Comparison of ENCODE assay signal across 9 mouse cellular contexts in the genomic region with DNA sequence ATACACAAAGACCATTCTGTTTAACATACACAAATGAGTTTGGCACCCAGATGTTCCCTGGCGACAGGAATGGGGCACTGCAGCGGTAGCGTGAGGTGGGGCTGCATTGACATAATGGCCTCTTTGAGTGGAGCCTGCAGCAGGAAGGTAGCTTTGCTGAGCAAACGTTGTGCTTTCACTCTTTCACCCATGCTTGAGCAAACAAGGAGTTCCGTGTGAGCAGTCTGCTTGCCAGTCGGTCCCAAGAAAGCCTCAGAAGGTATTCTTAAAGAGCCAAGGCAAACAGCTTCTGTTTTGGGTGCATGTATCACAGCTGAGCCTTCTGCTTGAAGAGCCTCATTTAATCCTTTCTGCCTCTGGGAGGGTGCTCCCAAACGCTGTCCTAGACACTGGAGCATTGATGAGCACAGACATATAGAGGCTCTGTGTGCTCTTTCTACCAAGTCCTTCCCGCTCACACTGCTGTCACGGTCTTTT.
DNase-seq lines count a peak whose midpoint lies in the region; ATAC-seq lines count a peak whose summit lies in the region.
"Had no signal": no experiment of that assay in that cellular context is flagged by ENCODE, and none has a peak within 500 bp of the region (broad histone marks: within the 10 kb centered on the region; RNA-seq: fewer than 3 reads in every experiment).

No protein-coding gene starts in this region.

- peak; percentile 62; the same call in 1 of the 2 replicates for ATAC-seq in midbrain, embryonic 11.5 days (ENCODE audit: low FRiP score)
- ATAC-seq in limb, embryonic 11.5 days (ENCODE audit: insufficient number of reproducible peaks, low FRiP score, low TSS enrichment, low read depth) = no peak
- peak; percentile 90 for ATAC-seq in stomach, embryonic 15.5 days (ENCODE audit: insufficient read depth, low FRiP score, low read depth)

- H3K27me3 ChIP-seq in midbrain, embryonic 11.5 days (ENCODE audit: control insufficient read depth, insufficient read depth, low read length) = no peaks in the 10 kb centered on the region; the same call in 1 of the 2 replicates
- H3K27me3 ChIP-seq in midbrain, embryonic 10.5 days (ENCODE audit: low read depth, poor library complexity, severe bottlenecking) = peaks cover 9% of the 10 kb centered on the region; the same call in 1 of the 2 replicates
- no peaks in the 10 kb centered on the region for H3K27me3 ChIP-seq in limb, embryonic 11.5 days (ENCODE audit: control insufficient read depth, insufficient read depth, low read length)
- no peaks in the 10 kb centered on the region for H3K27me3 ChIP-seq in stomach, embryonic 15.5 days (replicated peaks)

- no peak overlapping the region for H3K9ac ChIP-seq in midbrain, embryonic 11.5 days (ENCODE audit: low read length)
- no peak overlapping the region for H3K9ac ChIP-seq in limb, embryonic 11.5 days (ENCODE audit: low read length)
- no peak overlapping the region for H3K9ac ChIP-seq in stomach, embryonic 15.5 days

- H3K4me2 ChIP-seq in midbrain, embryonic 11.5 days = no peak overlapping the region
- H3K4me2 ChIP-seq in limb, embryonic 11.5 days (ENCODE audit: low read depth, severe bottlenecking) = no peak overlapping the region
- H3K4me2 ChIP-seq in stomach, embryonic 15.5 days = peak overlapping the region; percentile 16; the same call in 1 of the 2 replicates

- H3K27ac ChIP-seq in midbrain, embryonic 11.5 days (ENCODE audit: low read depth, low read length) = no peak overlapping the region
- H3K27ac ChIP-seq in midbrain, embryonic 10.5 days (replicated peaks) = no peak overlapping the region
- H3K27ac ChIP-seq in limb, embryonic 11.5 days (replicated peaks; ENCODE audit: low read depth, low read length) = no peak overlapping the region
- peak overlapping the region; percentile 82 for H3K27ac ChIP-seq in stomach, embryonic 15.5 days

- no peaks in the 10 kb centered on the region for H3K36me3 ChIP-seq in midbrain, embryonic 11.5 days (ENCODE audit: control insufficient read depth, insufficient read depth, low read length)
- H3K36me3 ChIP-seq in midbrain, embryonic 10.5 days = no peaks in the 10 kb centered on the region
- H3K36me3 ChIP-seq in limb, embryonic 11.5 days (ENCODE audit: control insufficient read depth, insufficient read depth, low read length) = no peaks in the 10 kb centered on the region
- H3K36me3 ChIP-seq in stomach, embryonic 15.5 days = no peaks in the 10 kb centered on the region

- H3K4me3 ChIP-seq in midbrain, embryonic 11.5 days (ENCODE audit: low read depth, low read length) = no peak overlapping the region
- H3K4me3 ChIP-seq in midbrain, embryonic 10.5 days = no peak overlapping the region
- H3K4me3 ChIP-seq in limb, embryonic 11.5 days (ENCODE audit: low read depth, low read length) = no peak overlapping the region
- no peak overlapping the region for H3K4me3 ChIP-seq in stomach, embryonic 15.5 days (replicated peaks)

- H3K9me3 ChIP-seq in midbrain, embryonic 11.5 days (ENCODE audit: control insufficient read depth, low read length) = no peaks in the 10 kb centered on the region
- H3K9me3 ChIP-seq in midbrain, embryonic 10.5 days (replicated peaks) = no peaks in the 10 kb centered on the region
- no peaks in the 10 kb centered on the region for H3K9me3 ChIP-seq in limb, embryonic 11.5 days (ENCODE audit: control insufficient read depth, low read length)
- H3K9me3 ChIP-seq in stomach, embryonic 15.5 days = no peaks in the 10 kb centered on the region

- H3K4me1 ChIP-seq in midbrain, embryonic 11.5 days (ENCODE audit: control insufficient read depth, insufficient read depth, low read length) = no peaks in the 10 kb centered on the region
- peaks cover 23% of the 10 kb centered on the region for H3K4me1 ChIP-seq in midbrain, embryonic 10.5 days
- H3K4me1 ChIP-seq in limb, embryonic 11.5 days (ENCODE audit: control insufficient read depth, insufficient read depth, low read length) = no peaks in the 10 kb centered on the region
- no peaks in the 10 kb centered on the region for H3K4me1 ChIP-seq in stomach, embryonic 15.5 days

- 45% methylated on average over 9 of the region's 9 CpGs for WGBS in midbrain, embryonic 11.5 days
- WGBS in midbrain, embryonic 10.5 days = 40% methylated on average over 9 of the region's 9 CpGs
- WGBS in limb, embryonic 11.5 days = 55% methylated on average over 9 of the region's 9 CpGs
- WGBS in stomach, embryonic 15.5 days = 40% methylated on average over 9 of the region's 9 CpGs

- peak; percentile 88 for DNase-seq in midbrain, embryonic 11.5 days (ENCODE audit: low spot score, missing footprints)
- DNase-seq in midbrain, embryonic 10.5 days (ENCODE audit: low spot score) = no peak
- peak; percentile 31 for DNase-seq in fibroblast of lung, adult 2 months (ENCODE audit: low read depth)
- DNase-seq in limb, embryonic 11.5 days (ENCODE audit: low spot score) = peak; percentile 70
- DNase-seq in cerebellum, adult 9-10 months = no peak
- DNase-seq in testis, postnatal 14 days (ENCODE audit: low spot score) = no peak
- no peak for DNase-seq in spleen, postnatal 14 days (ENCODE audit: low spot score in 2 of 2)
- DNase-seq: thymus, postnatal 14 days had no signal

Comparison
In these comparisons a context has a peak if more than half of its experiments do, and no peak if none do; other contexts are left out.
1. DNase-seq: peak in midbrain, embryonic 11.5 days (single experiment), fibroblast of lung, adult 2 months (single experiment) and limb, embryonic 11.5 days (single experiment); none in midbrain, embryonic 10.5 days (single experiment), cerebellum, adult 9-10 months (single experiment), testis, postnatal 14 days (single experiment) and spleen, postnatal 14 days (0 of 2).